ENCODE assay signal across 13 mouse cellular contexts in genomic region chr12:105973691-105974090, GRCm38 (mm10). TPM values are rescaled to one million over a fixed set of nuclear protein-coding genes. Genes with fewer than 3 reads are reported as not detected.
DNase-seq lines count a peak whose midpoint lies in the region; ATAC-seq lines count a peak whose summit lies in the region.
"Had no signal": no experiment of that assay in that cellular context is flagged by ENCODE, and none has a peak within 500 bp of the region (broad histone marks: within the 10 kb centered on the region; RNA-seq: fewer than 3 reads in every experiment).

No protein-coding gene starts in this region.

- H3K4me1 ChIP-seq in embryonic facial prominence, embryonic 12.5 days, result peaks cover 8% of the 10 kb centered on the region; the same call in 1 of the 2 replicates
- peaks cover 17% of the 10 kb centered on the region for H3K4me1 ChIP-seq in hindbrain, embryonic 12.5 days
- no peaks in the 10 kb centered on the region for H3K4me1 ChIP-seq in midbrain, embryonic 15.5 days
- no peaks in the 10 kb centered on the region for H3K4me1 ChIP-seq in kidney, embryonic 14.5 days (ENCODE audit: control insufficient read depth, insufficient read depth, low read length)

- no peaks in the 10 kb centered on the region for H3K36me3 ChIP-seq in embryonic facial prominence, embryonic 12.5 days
- H3K36me3 ChIP-seq in hindbrain, embryonic 12.5 days, result no peaks in the 10 kb centered on the region
- no peaks in the 10 kb centered on the region for H3K36me3 ChIP-seq in midbrain, embryonic 15.5 days (replicated peaks)
- H3K36me3 ChIP-seq in kidney, embryonic 14.5 days (ENCODE audit: control insufficient read depth, insufficient read depth, low read length), result no peaks in the 10 kb centered on the region

- H3K27me3 ChIP-seq in embryonic facial prominence, embryonic 12.5 days, result 0 out of 2 replicates have a peak, but pooled peaks cover 3% of the 10 kb centered on the region
- H3K27me3 ChIP-seq in hindbrain, embryonic 12.5 days, result no peaks in the 10 kb centered on the region
- H3K27me3 ChIP-seq in midbrain, embryonic 15.5 days (replicated peaks), result no peaks in the 10 kb centered on the region
- no peaks in the 10 kb centered on the region; the same call in 1 of the 2 replicates for H3K27me3 ChIP-seq in kidney, embryonic 14.5 days (ENCODE audit: control insufficient read depth, insufficient read depth, low read length)

- no peak overlapping the region for H3K9ac ChIP-seq in embryonic facial prominence, embryonic 12.5 days
- H3K9ac ChIP-seq in hindbrain, embryonic 12.5 days, result no peak overlapping the region
- no peak overlapping the region for H3K9ac ChIP-seq in midbrain, embryonic 15.5 days
- no peak overlapping the region for H3K9ac ChIP-seq in kidney, embryonic 14.5 days (ENCODE audit: low read depth, low read length)

- no peak overlapping the region for H3K27ac ChIP-seq in embryonic facial prominence, embryonic 12.5 days
- H3K27ac ChIP-seq in hindbrain, embryonic 12.5 days, result peak overlapping the region; percentile 74
- no peak overlapping the region for H3K27ac ChIP-seq in midbrain, embryonic 15.5 days
- H3K27ac ChIP-seq in kidney, embryonic 14.5 days (ENCODE audit: low read depth, low read length), result no peak overlapping the region

- peak; percentile 57 for DNase-seq in Muller cell, postnatal 12 days (ENCODE audit: inconsistent ontology term)
- no peak for DNase-seq in right cerebral cortex, adult 18-20 months
- DNase-seq in spleen, postnatal 14 days (ENCODE audit: low spot score in 2 of 2), result no peak
- DNase-seq: cerebellum, postnatal 10 days; layer of hippocampus, adult 9-11 months; lung, adult 18-20 months; thymus, postnatal 36 days had no signal

- 30% methylated on average over 9 of the region's 9 CpGs for WGBS in embryonic facial prominence, embryonic 12.5 days
- WGBS in hindbrain, embryonic 12.5 days, result 23% methylated on average over 9 of the region's 9 CpGs
- WGBS in midbrain, embryonic 15.5 days, result 29% methylated on average over 9 of the region's 9 CpGs
- 59% methylated on average over 8 of the region's 9 CpGs for WGBS in kidney, embryonic 14.5 days

- no peak overlapping the region for H3K4me2 ChIP-seq in embryonic facial prominence, embryonic 12.5 days (replicated peaks)
- no peak overlapping the region for H3K4me2 ChIP-seq in hindbrain, embryonic 12.5 days (replicated peaks)
- H3K4me2 ChIP-seq in midbrain, embryonic 15.5 days, result no peak overlapping the region
- H3K4me2 ChIP-seq in kidney, embryonic 14.5 days (replicated peaks; ENCODE audit: low read depth, low read length), result no peak overlapping the region

- 0 out of 2 replicates have a peak, but pooled peaks have one; percentile 53 for ATAC-seq in embryonic facial prominence, embryonic 12.5 days (ENCODE audit: insufficient number of reproducible peaks, insufficient read depth, low FRiP score, low TSS enrichment)
- ATAC-seq in hindbrain, embryonic 12.5 days (ENCODE audit: low FRiP score), result peak; percentile 78
- ATAC-seq in midbrain, embryonic 15.5 days (replicated peaks), result peak; percentile 33; the same call in 1 of the 2 replicates
- no peak for ATAC-seq in kidney, embryonic 14.5 days (ENCODE audit: low FRiP score, low TSS enrichment)
- no peak for ATAC-seq in erythroid progenitor cell, adult 5-6 weeks (replicated peaks; ENCODE audit: low FRiP score, poor library complexity, severe bottlenecking)
- ATAC-seq: Patski had no signal

- H3K4me3 ChIP-seq in embryonic facial prominence, embryonic 12.5 days, result no peak overlapping the region
- no peak overlapping the region for H3K4me3 ChIP-seq in hindbrain, embryonic 12.5 days
- no peak overlapping the region for H3K4me3 ChIP-seq in midbrain, embryonic 15.5 days
- no peak overlapping the region for H3K4me3 ChIP-seq in kidney, embryonic 14.5 days (ENCODE audit: low read length)

- no peaks in the 10 kb centered on the region for H3K9me3 ChIP-seq in embryonic facial prominence, embryonic 12.5 days
- H3K9me3 ChIP-seq in hindbrain, embryonic 12.5 days (replicated peaks), result no peaks in the 10 kb centered on the region; the same call in 1 of the 2 replicates
- H3K9me3 ChIP-seq in midbrain, embryonic 15.5 days, result no peaks in the 10 kb centered on the region
- H3K9me3 ChIP-seq in kidney, embryonic 14.5 days (ENCODE audit: control insufficient read depth, low read length), result peaks cover 3% of the 10 kb centered on the region; the same call in 1 of the 2 replicates

RNA-seq across cellular contexts. Expression of gene Vrk1, which starts 36.3 kb away (rescaled TPM):
- polyA plus RNA-seq in embryonic facial prominence, embryonic 12.5 days (2016; fragmentation: Nextera tagmentation; extraction: Ambion mirVana), result 76.1 and 79.3 TPM in 2 replicates
- polyA plus RNA-seq in hindbrain, embryonic 12.5 days (2016; fragmentation: Nextera tagmentation; extraction: Ambion mirVana), result 60.7 and 61.3 TPM in 2 replicates
- 31.6 and 32.6 TPM in 2 replicates for polyA plus RNA-seq in midbrain, embryonic 15.5 days (2015; fragmentation: Nextera tagmentation; extraction: Ambion mirVana)
- 79.0 and 84.8 TPM in 2 replicates for polyA plus RNA-seq in kidney, embryonic 14.5 days (2014; fragmentation: Nextera tagmentation; extraction: Ambion mirVana)
- total RNA-seq in erythroid progenitor cell, adult 5-6 weeks (2015; ENCODE audit: low replicate concordance), result 56.6 and 67.8 TPM in 2 replicates
- total RNA-seq in erythroid progenitor cell, adult 5-6 weeks (2017; ENCODE audit: low replicate concordance), result 94.3 and 104 TPM in 2 replicates

Comparison
In these comparisons a context has a peak if more than half of its experiments do, and no peak if none do; other contexts are left out.
1. ATAC-seq: peak in embryonic facial prominence, embryonic 12.5 days (single experiment), hindbrain, embryonic 12.5 days (single experiment) and midbrain, embryonic 15.5 days (single experiment); none in kidney, embryonic 14.5 days (single experiment) and erythroid progenitor cell, adult 5-6 weeks (single experiment).